Mouse (Mus musculus) kidney, adult 9 months (tissue): ENCODE data around the gene Rars.
"Not testable (repeated sequence)": the region's sequence is repeated elsewhere in the genome, so short reads cannot be mapped to it uniquely, and the experiment has no call there.

Experiments
- DNase-seq: peaks from one replicate; pipeline ENCODE4 v3.0.0; 2022

Rars gene

GRCm38 (mm10) chr11:35834022-35834760 is at the start of gene Rars:
Rars (minus strand) TSS chr11:35834506.
- DNase-seq = peak; percentile 96

- no peak for DNase-seq
Measured at GRCm38 (mm10) chr11:35882777-35883176, 48.5 kb upstream of the Rars start.

- DNase-seq = no peak
Measured at GRCm38 (mm10) chr11:35878559-35878897, 44.2 kb upstream of the Rars start.

- DNase-seq = no peak
Measured at GRCm38 (mm10) chr11:35877651-35878558, 43.6 kb upstream of the Rars start.

- no peak for DNase-seq
Measured at GRCm38 (mm10) chr11:35873624-35874244, 39.4 kb upstream of the Rars start.

- no peak for DNase-seq
Measured at GRCm38 (mm10) chr11:35870961-35871360, 36.7 kb upstream of the Rars start.

GRCm38 (mm10) chr11:35866140-35866539 is 31.8 kb upstream of the Rars start:
- no peak for DNase-seq

- DNase-seq = no peak
Measured at GRCm38 (mm10) chr11:35864981-35865604, 30.8 kb upstream of the Rars start.

- DNase-seq = no peak
Measured at GRCm38 (mm10) chr11:35863653-35864052, 29.3 kb upstream of the Rars start.

GRCm38 (mm10) chr11:35857395-35858067 is 23.2 kb upstream of the Rars start:
- no peak for DNase-seq

- DNase-seq = no peak
Measured at GRCm38 (mm10) chr11:35856359-35857040, 22.2 kb upstream of the Rars start.

GRCm38 (mm10) chr11:35855567-35855966 is 21.3 kb upstream of the Rars start:
- DNase-seq = no peak

- DNase-seq = no peak
Measured at GRCm38 (mm10) chr11:35854941-35855340, 20.6 kb upstream of the Rars start.

- no peak for DNase-seq
Measured at GRCm38 (mm10) chr11:35853651-35854050, 19.3 kb upstream of the Rars start.

- DNase-seq = peak; percentile 54
Measured at GRCm38 (mm10) chr11:35852731-35853130, 18.4 kb upstream of the Rars start.

- no peak for DNase-seq
Measured at GRCm38 (mm10) chr11:35844299-35844698, 10.0 kb upstream of the Rars start.

- not testable (repeated sequence) for DNase-seq
Measured at GRCm38 (mm10) chr11:35842560-35842959, 8.3 kb upstream of the Rars start.

- no peak for DNase-seq
Measured at GRCm38 (mm10) chr11:35841738-35842325, 7.5 kb upstream of the Rars start.

GRCm38 (mm10) chr11:35840806-35841205 is 6.5 kb upstream of the Rars start:
- not testable (repeated sequence) for DNase-seq

- DNase-seq = no peak
Measured at GRCm38 (mm10) chr11:35840282-35840681, 6.0 kb upstream of the Rars start.
